Mouse (Mus musculus): Measurements from ENCODE around the gene Ica1. TPM values are rescaled to one million over a fixed set of nuclear protein-coding genes. Genes with fewer than 3 reads are reported as not detected.

The Ica1 gene
- polyA plus RNA-seq, 1 experiment from 2014 or later: 16.6 TPM

GRCm38 (mm10) chr6:8680931-8681330 is 97.4 kb downstream of the Ica1 start:
- WGBS: 86% methylated on average over 8 of the region's 8 CpGs
- no peaks in the 10 kb centered on the region for H3K9me3 ChIP-seq
- peaks cover 2% of the 10 kb centered on the region for H3K4me1 ChIP-seq
- no peak overlapping the region for H3K4me2 ChIP-seq
- no peak overlapping the region for H3K4me3 ChIP-seq
- ATAC-seq (ENCODE audit: insufficient number of reproducible peaks, insufficient read depth, low FRiP score, low TSS enrichment, low read depth): no peak
- H3K9ac ChIP-seq: no peak overlapping the region
- no peak overlapping the region for H3K27ac ChIP-seq
- no peaks in the 10 kb centered on the region for H3K36me3 ChIP-seq
- no peaks in the 10 kb centered on the region for H3K27me3 ChIP-seq

- no peak overlapping the region for H3K9ac ChIP-seq
- no peak overlapping the region for H3K4me3 ChIP-seq
- H3K9me3 ChIP-seq: no peaks in the 10 kb centered on the region
- H3K27me3 ChIP-seq: no peaks in the 10 kb centered on the region
- H3K4me2 ChIP-seq: no peak overlapping the region
- no peak for ATAC-seq (ENCODE audit: insufficient number of reproducible peaks, insufficient read depth, low FRiP score, low TSS enrichment, low read depth)
- WGBS: 78% methylated on average over 4 of the region's 4 CpGs
- H3K4me1 ChIP-seq: peaks cover 7% of the 10 kb centered on the region
- no peaks in the 10 kb centered on the region for H3K36me3 ChIP-seq
- no peak overlapping the region for H3K27ac ChIP-seq
Measured at GRCm38 (mm10) chr6:8673013-8673412, 105.3 kb downstream of the Ica1 start.

- no peak overlapping the region for H3K4me2 ChIP-seq
- 79% methylated on average over 4 of the region's 4 CpGs for WGBS
Measured at GRCm38 (mm10) chr6:8669343-8669742, 108.9 kb downstream of the Ica1 start.

GRCm38 (mm10) chr6:8668013-8668811 is 110.1 kb downstream of the Ica1 start:
- no peaks in the 10 kb centered on the region for H3K27me3 ChIP-seq
- no peak overlapping the region for H3K4me3 ChIP-seq
- H3K4me1 ChIP-seq: peaks cover 28% of the 10 kb centered on the region
- WGBS: 39% methylated on average over 6 of the region's 6 CpGs
- no peak overlapping the region for H3K27ac ChIP-seq
- no peaks in the 10 kb centered on the region for H3K9me3 ChIP-seq
- no peak overlapping the region for H3K4me2 ChIP-seq
- H3K9ac ChIP-seq: no peak overlapping the region
- ATAC-seq (ENCODE audit: insufficient number of reproducible peaks, insufficient read depth, low FRiP score, low TSS enrichment, low read depth): no peak
- H3K36me3 ChIP-seq: no peaks in the 10 kb centered on the region

More at GRCm38 (mm10) chr6:8669343-8669742, 108.9 kb downstream of the Ica1 start:
- H3K4me3 ChIP-seq: no peak overlapping the region
- H3K36me3 ChIP-seq: no peaks in the 10 kb centered on the region
- no peak overlapping the region for H3K27ac ChIP-seq
- no peaks in the 10 kb centered on the region for H3K9me3 ChIP-seq
- H3K27me3 ChIP-seq: no peaks in the 10 kb centered on the region
- no peak for ATAC-seq (ENCODE audit: insufficient number of reproducible peaks, insufficient read depth, low FRiP score, low TSS enrichment, low read depth)
- H3K4me1 ChIP-seq: peaks cover 17% of the 10 kb centered on the region
- no peak overlapping the region for H3K9ac ChIP-seq

GRCm38 (mm10) chr6:8665786-8666185 is 112.5 kb downstream of the Ica1 start:
- Histone ChIP-seq H3K4me3 (no peak overlapping the region), H3K27me3 (no peaks in the 10 kb centered on the region), H3K27ac (no peak overlapping the region), H3K9me3 (no peaks in the 10 kb centered on the region), H3K36me3 (no peaks in the 10 kb centered on the region), H3K4me1 (peaks cover 43% of the 10 kb centered on the region), H3K4me2 (no peak overlapping the region), H3K9ac (no peak overlapping the region)
- 93% methylated on average over 5 of the region's 5 CpGs for WGBS
- ATAC-seq (ENCODE audit: insufficient number of reproducible peaks, insufficient read depth, low FRiP score, low TSS enrichment, low read depth): no peak

- H3K27ac ChIP-seq: peak overlapping the region; percentile 2; the same call in 1 of the 2 replicates
- 50% methylated on average over 5 of the region's 5 CpGs for WGBS
Measured at GRCm38 (mm10) chr6:8664956-8665355, 113.3 kb downstream of the Ica1 start.

GRCm38 (mm10) chr6:8663092-8663740 is 115.1 kb downstream of the Ica1 start:
- no peak for ATAC-seq (ENCODE audit: insufficient number of reproducible peaks, insufficient read depth, low FRiP score, low TSS enrichment, low read depth)
- no peaks in the 10 kb centered on the region for H3K9me3 ChIP-seq
- no peak overlapping the region for H3K4me3 ChIP-seq
- H3K4me1 ChIP-seq: peaks cover 47% of the 10 kb centered on the region
- H3K27me3 ChIP-seq: no peaks in the 10 kb centered on the region
- H3K4me2 ChIP-seq: 0 out of 2 replicates have a peak overlapping the region, but pooled peaks have one; percentile 22
- H3K9ac ChIP-seq: no peak overlapping the region
- H3K36me3 ChIP-seq: no peaks in the 10 kb centered on the region
- WGBS: 25% methylated on average over 3 of the region's 3 CpGs
- peak overlapping the region; percentile 76 for H3K27ac ChIP-seq

More at GRCm38 (mm10) chr6:8664956-8665355, 113.3 kb downstream of the Ica1 start:
- Histone ChIP-seq H3K9ac (no peak overlapping the region), H3K4me3 (no peak overlapping the region), H3K27me3 (no peaks in the 10 kb centered on the region), H3K9me3 (no peaks in the 10 kb centered on the region), H3K4me2 (no peak overlapping the region), H3K4me1 (peaks cover 43% of the 10 kb centered on the region), H3K36me3 (no peaks in the 10 kb centered on the region)
- no peak for ATAC-seq (ENCODE audit: insufficient number of reproducible peaks, insufficient read depth, low FRiP score, low TSS enrichment, low read depth)

GRCm38 (mm10) chr6:8661404-8661803 is 116.9 kb downstream of the Ica1 start:
- no peak for ATAC-seq (ENCODE audit: insufficient number of reproducible peaks, insufficient read depth, low FRiP score, low TSS enrichment, low read depth)
- H3K9ac ChIP-seq: no peak overlapping the region
- H3K27ac ChIP-seq: no peak overlapping the region
- H3K9me3 ChIP-seq: no peaks in the 10 kb centered on the region
- 55% methylated on average over 4 of the region's 4 CpGs for WGBS
- H3K4me1 ChIP-seq: peaks cover 44% of the 10 kb centered on the region
- H3K27me3 ChIP-seq: no peaks in the 10 kb centered on the region
- H3K36me3 ChIP-seq: no peaks in the 10 kb centered on the region
- H3K4me2 ChIP-seq: no peak overlapping the region
- H3K4me3 ChIP-seq: no peak overlapping the region

GRCm38 (mm10) chr6:8660076-8660475 is 118.2 kb downstream of the Ica1 start:
- Histone ChIP-seq H3K4me1 (peaks cover 37% of the 10 kb centered on the region), H3K4me2 (no peak overlapping the region), H3K27ac (no peak overlapping the region), H3K27me3 (no peaks in the 10 kb centered on the region), H3K36me3 (no peaks in the 10 kb centered on the region), H3K9me3 (no peaks in the 10 kb centered on the region), H3K4me3 (no peak overlapping the region), H3K9ac (no peak overlapping the region)
- WGBS: 94% methylated on average over 2 of the region's 2 CpGs
- no peak for ATAC-seq (ENCODE audit: insufficient number of reproducible peaks, insufficient read depth, low FRiP score, low TSS enrichment, low read depth)

GRCm38 (mm10) chr6:8659194-8659959 is 118.9 kb downstream of the Ica1 start:
- no peaks in the 10 kb centered on the region for H3K36me3 ChIP-seq
- H3K4me2 ChIP-seq: no peak overlapping the region
- no peaks in the 10 kb centered on the region for H3K9me3 ChIP-seq
- no peak overlapping the region for H3K27ac ChIP-seq
- no peak for ATAC-seq (ENCODE audit: insufficient number of reproducible peaks, insufficient read depth, low FRiP score, low TSS enrichment, low read depth)
- H3K4me3 ChIP-seq: no peak overlapping the region
- H3K4me1 ChIP-seq: peaks cover 30% of the 10 kb centered on the region
- no peak overlapping the region for H3K9ac ChIP-seq
- no peaks in the 10 kb centered on the region for H3K27me3 ChIP-seq
- 51% methylated on average over 13 of the region's 13 CpGs for WGBS

GRCm38 (mm10) chr6:8658431-8658830 is 119.9 kb downstream of the Ica1 start:
- H3K27me3 ChIP-seq: no peaks in the 10 kb centered on the region
- no peak overlapping the region for H3K4me3 ChIP-seq
- no peak overlapping the region for H3K9ac ChIP-seq
- H3K4me1 ChIP-seq: peaks cover 21% of the 10 kb centered on the region
- no peaks in the 10 kb centered on the region for H3K36me3 ChIP-seq
- no peak for ATAC-seq (ENCODE audit: insufficient number of reproducible peaks, insufficient read depth, low FRiP score, low TSS enrichment, low read depth)
- no peak overlapping the region for H3K4me2 ChIP-seq
- no peak overlapping the region for H3K27ac ChIP-seq
- no peaks in the 10 kb centered on the region for H3K9me3 ChIP-seq
- 74% methylated on average over 4 of the region's 4 CpGs for WGBS

Data from embryonic facial prominence, embryonic 13.5 days (tissue).